Mouse (Mus musculus): ENCODE data around the gene Ros1.

Gene Ros1

GRCm38 (mm10) chr10:52194957-52195852 lies at the start of gene Ros1:
TSS of gene Ros1 (minus strand) at chr10:52195244.
- no peak for DNase-seq (ENCODE audit: low spot score)

GRCm38 (mm10) chr10:52242680-52243323 lies 47.8 kb upstream of the Ros1 start:
- DNase-seq (ENCODE audit: low spot score): no peak

- no peak for DNase-seq (ENCODE audit: low spot score)
Measured at GRCm38 (mm10) chr10:52242015-52242414, 47.0 kb upstream of the Ros1 start.

GRCm38 (mm10) chr10:52235461-52235860 lies 40.4 kb upstream of the Ros1 start:
- no peak for DNase-seq (ENCODE audit: low spot score)

- DNase-seq (ENCODE audit: low spot score): no peak
Measured at GRCm38 (mm10) chr10:52234654-52234981, 39.6 kb upstream of the Ros1 start.

GRCm38 (mm10) chr10:52233969-52234653 lies 39.1 kb upstream of the Ros1 start:
- DNase-seq (ENCODE audit: low spot score): peak; percentile 5

- peak; percentile 34 for DNase-seq (ENCODE audit: low spot score)
Measured at GRCm38 (mm10) chr10:52233301-52233968, 38.4 kb upstream of the Ros1 start, which contains the start of gene Dcbld1. TSS of gene Dcbld1 (plus strand) at chr10:52233619.

GRCm38 (mm10) chr10:52232196-52233176 lies 37.4 kb upstream of the Ros1 start:
- DNase-seq (ENCODE audit: low spot score): peak; percentile 1

GRCm38 (mm10) chr10:52219600-52219999 lies 24.6 kb upstream of the Ros1 start:
- DNase-seq (ENCODE audit: low spot score): no peak

- no peak for DNase-seq (ENCODE audit: low spot score)
Measured at GRCm38 (mm10) chr10:52217564-52217934, 22.5 kb upstream of the Ros1 start.

- no peak for DNase-seq (ENCODE audit: low spot score)
Measured at GRCm38 (mm10) chr10:52216797-52217563, 21.9 kb upstream of the Ros1 start.

GRCm38 (mm10) chr10:52215267-52215818 lies 20.3 kb upstream of the Ros1 start:
- no peak for DNase-seq (ENCODE audit: low spot score)

- DNase-seq (ENCODE audit: low spot score): no peak
Measured at GRCm38 (mm10) chr10:52204006-52204405, 9.0 kb upstream of the Ros1 start.

GRCm38 (mm10) chr10:52185900-52186299 lies 9.1 kb downstream of the Ros1 start:
- no peak for DNase-seq (ENCODE audit: low spot score)

- DNase-seq (ENCODE audit: low spot score): no peak
Measured at GRCm38 (mm10) chr10:52182878-52183277, 12.2 kb downstream of the Ros1 start.

- no peak for DNase-seq (ENCODE audit: low spot score)
Measured at GRCm38 (mm10) chr10:52174376-52174775, 20.7 kb downstream of the Ros1 start.

GRCm38 (mm10) chr10:52170489-52170888 lies 24.6 kb downstream of the Ros1 start:
- DNase-seq (ENCODE audit: low spot score): no peak

GRCm38 (mm10) chr10:52169841-52170240 lies 25.2 kb downstream of the Ros1 start:
- DNase-seq (ENCODE audit: low spot score): no peak

GRCm38 (mm10) chr10:52165376-52165775 lies 29.7 kb downstream of the Ros1 start:
- no peak for DNase-seq (ENCODE audit: low spot score)

GRCm38 (mm10) chr10:52160604-52161003 lies 34.4 kb downstream of the Ros1 start:
- DNase-seq (ENCODE audit: low spot score): no peak

Data from T-cell, adult 2 months (primary cell).